Mouse (Mus musculus): Measurements from ENCODE around the gene Kcnh3. TPM values are rescaled to one million over a fixed set of nuclear protein-coding genes. Genes with fewer than 3 reads are reported as not detected.
A peak's percentile ranks its signal among the peaks of the same experiment; 100 is the strongest.

Gene Kcnh3
- polyA plus RNA-seq, 1 experiment from 2014 or later, result 0.07 TPM

- H3K36me3 ChIP-seq (ENCODE audit: control insufficient read depth, insufficient read depth, low read length), result no peaks in the 10 kb centered on the region
- H3K9ac ChIP-seq (ENCODE audit: low read length), result no peak overlapping the region
- ATAC-seq (ENCODE audit: insufficient number of reproducible peaks, low FRiP score, low TSS enrichment, low read depth) (no peak), DNase-seq (ENCODE audit: low spot score) (no peak)
- no peak overlapping the region for H3K4me3 ChIP-seq (ENCODE audit: low read depth, low read length)
- no peak overlapping the region for H3K4me2 ChIP-seq (ENCODE audit: low read depth, severe bottlenecking)
- no peak overlapping the region for H3K27ac ChIP-seq (replicated peaks; ENCODE audit: low read depth, low read length)
- H3K4me1 ChIP-seq (ENCODE audit: control insufficient read depth, insufficient read depth, low read length), result peaks cover 25% of the 10 kb centered on the region
- H3K9me3 ChIP-seq (ENCODE audit: control insufficient read depth, low read length), result no peaks in the 10 kb centered on the region
- WGBS, result 16% methylated on average over 14 of the region's 14 CpGs
- peaks cover 74% of the 10 kb centered on the region for H3K27me3 ChIP-seq (ENCODE audit: control insufficient read depth, insufficient read depth, low read length)
These were observed 1.4 kb downstream of the Kcnh3 start for GRCm38 (mm10) chr15:99226090-99226489.

DNA sequence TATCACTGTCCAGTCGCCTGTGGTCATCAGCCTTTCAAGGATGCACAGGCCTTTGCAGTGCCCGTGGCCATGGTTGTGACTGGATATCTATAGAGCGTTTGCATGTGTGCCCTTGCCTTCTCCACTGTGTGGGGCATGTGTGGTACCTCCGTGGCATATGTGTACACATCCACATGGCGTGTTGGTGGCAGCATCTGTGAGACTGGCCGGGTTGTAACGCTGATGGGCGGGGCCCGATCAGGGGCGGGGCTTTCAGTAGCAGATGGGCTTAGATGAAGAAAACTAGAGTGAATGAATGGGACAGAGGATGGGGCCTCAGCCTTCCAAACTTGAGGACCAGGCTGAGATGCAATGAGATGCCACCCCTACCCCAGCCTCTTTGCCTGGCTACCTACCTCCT, 7.3 kb downstream of the Kcnh3 start:
- no peak overlapping the region for H3K9ac ChIP-seq (ENCODE audit: low read length)
- ATAC-seq (ENCODE audit: insufficient number of reproducible peaks, low FRiP score, low TSS enrichment, low read depth), result no peak
- 67% methylated on average over 10 of the region's 10 CpGs for WGBS

GRCm38 (mm10) chr15:99233719-99234118, 9.1 kb downstream of the Kcnh3 start:
- Histone ChIP-seq H3K36me3 (ENCODE audit: control insufficient read depth, insufficient read depth, low read length) (no peaks in the 10 kb centered on the region), H3K4me3 (ENCODE audit: low read depth, low read length) (no peak overlapping the region), H3K27me3 (ENCODE audit: control insufficient read depth, insufficient read depth, low read length) (peaks cover 12% of the 10 kb centered on the region; the same call in 1 of the 2 replicates), H3K9me3 (ENCODE audit: control insufficient read depth, low read length) (no peaks in the 10 kb centered on the region), H3K4me1 (ENCODE audit: control insufficient read depth, insufficient read depth, low read length) (no peaks in the 10 kb centered on the region), H3K4me2 (ENCODE audit: low read depth, severe bottlenecking) (no peak overlapping the region), H3K27ac (replicated peaks; ENCODE audit: low read depth, low read length) (no peak overlapping the region), H3K9ac (ENCODE audit: low read length) (no peak overlapping the region)
- DNase-seq (ENCODE audit: low spot score), result no peak
- no peak for ATAC-seq (ENCODE audit: insufficient number of reproducible peaks, low FRiP score, low TSS enrichment, low read depth)
- 64% methylated on average over 17 of the region's 17 CpGs for WGBS

More for the DNA sequence above, 7.3 kb downstream of the Kcnh3 start:
- H3K27ac ChIP-seq (replicated peaks; ENCODE audit: low read depth, low read length), result no peak overlapping the region
- H3K36me3 ChIP-seq (ENCODE audit: control insufficient read depth, insufficient read depth, low read length), result no peaks in the 10 kb centered on the region
- DNase-seq (ENCODE audit: low spot score), result no peak
- no peaks in the 10 kb centered on the region for H3K4me1 ChIP-seq (ENCODE audit: control insufficient read depth, insufficient read depth, low read length)
- H3K27me3 ChIP-seq (ENCODE audit: control insufficient read depth, insufficient read depth, low read length), result peaks cover 26% of the 10 kb centered on the region
- no peak overlapping the region for H3K4me2 ChIP-seq (ENCODE audit: low read depth, severe bottlenecking)
- no peak overlapping the region for H3K4me3 ChIP-seq (ENCODE audit: low read depth, low read length)
- no peaks in the 10 kb centered on the region for H3K9me3 ChIP-seq (ENCODE audit: control insufficient read depth, low read length)

GRCm38 (mm10) chr15:99234326-99235010, 9.8 kb downstream of the Kcnh3 start:
- DNase-seq (ENCODE audit: low spot score) (no peak), ATAC-seq (ENCODE audit: insufficient number of reproducible peaks, low FRiP score, low TSS enrichment, low read depth) (no peak)
- Histone ChIP-seq H3K9me3 (ENCODE audit: control insufficient read depth, low read length) (no peaks in the 10 kb centered on the region), H3K36me3 (ENCODE audit: control insufficient read depth, insufficient read depth, low read length) (no peaks in the 10 kb centered on the region), H3K9ac (ENCODE audit: low read length) (no peak overlapping the region), H3K4me1 (ENCODE audit: control insufficient read depth, insufficient read depth, low read length) (no peaks in the 10 kb centered on the region), H3K4me2 (ENCODE audit: low read depth, severe bottlenecking) (no peak overlapping the region), H3K27ac (replicated peaks; ENCODE audit: low read depth, low read length) (no peak overlapping the region), H3K4me3 (ENCODE audit: low read depth, low read length) (no peak overlapping the region), H3K27me3 (ENCODE audit: control insufficient read depth, insufficient read depth, low read length) (peaks cover 9% of the 10 kb centered on the region; the same call in 1 of the 2 replicates)
- WGBS, result 65% methylated on average over 12 of the region's 12 CpGs

DNA sequence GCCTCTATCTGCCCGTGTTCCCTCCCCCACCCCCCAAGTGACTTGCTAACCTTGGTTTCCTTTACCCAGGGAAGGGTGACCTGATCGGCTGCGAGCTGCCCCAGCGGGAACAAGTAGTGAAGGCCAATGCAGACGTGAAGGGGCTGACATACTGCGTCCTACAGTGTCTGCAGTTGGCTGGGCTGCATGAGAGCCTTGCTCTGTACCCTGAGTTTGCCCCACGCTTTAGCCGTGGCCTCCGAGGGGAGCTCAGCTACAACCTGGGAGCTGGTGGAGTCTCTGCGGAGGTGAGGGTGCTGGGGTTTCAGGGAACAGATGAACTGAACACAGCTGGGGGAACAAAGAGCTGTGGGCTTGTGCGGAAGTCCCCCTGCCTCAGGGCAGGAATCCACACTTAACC, 13.3 kb downstream of the Kcnh3 start:
- H3K4me3 ChIP-seq (ENCODE audit: low read depth, low read length), result no peak overlapping the region
- no peak for DNase-seq (ENCODE audit: low spot score)
- no peaks in the 10 kb centered on the region for H3K27me3 ChIP-seq (ENCODE audit: control insufficient read depth, insufficient read depth, low read length)
- no peaks in the 10 kb centered on the region for H3K9me3 ChIP-seq (ENCODE audit: control insufficient read depth, low read length)
- no peak overlapping the region for H3K4me2 ChIP-seq (ENCODE audit: low read depth, severe bottlenecking)
- H3K36me3 ChIP-seq (ENCODE audit: control insufficient read depth, insufficient read depth, low read length), result no peaks in the 10 kb centered on the region; the same call in 1 of the 2 replicates
- 57% methylated on average over 11 of the region's 11 CpGs for WGBS
- no peak overlapping the region for H3K27ac ChIP-seq (replicated peaks; ENCODE audit: low read depth, low read length)
- H3K9ac ChIP-seq (ENCODE audit: low read length), result 0 out of 2 replicates have a peak overlapping the region, but pooled peaks have one; percentile 2
- no peak for ATAC-seq (ENCODE audit: insufficient number of reproducible peaks, low FRiP score, low TSS enrichment, low read depth)
- no peaks in the 10 kb centered on the region for H3K4me1 ChIP-seq (ENCODE audit: control insufficient read depth, insufficient read depth, low read length)

DNA sequence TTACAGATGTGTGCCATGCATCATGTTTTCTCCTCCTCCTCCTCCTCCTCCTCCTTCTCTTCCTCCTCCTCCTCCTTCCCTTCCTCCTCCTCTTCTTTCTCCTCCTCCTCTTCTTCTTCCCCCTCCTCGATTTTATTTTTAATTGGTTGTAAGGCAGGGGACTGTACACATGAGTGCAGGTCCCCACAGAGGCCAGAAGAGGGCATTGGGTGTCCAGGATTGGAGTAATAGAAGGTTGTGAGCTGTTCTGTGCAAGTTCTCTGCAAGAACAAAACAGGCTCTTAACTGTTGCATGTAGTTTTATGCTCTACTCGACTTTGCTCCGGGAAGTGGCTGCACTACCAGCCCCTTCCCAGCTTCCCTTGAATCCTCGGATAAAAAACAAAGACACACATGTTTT, 15.5 kb downstream of the Kcnh3 start:
- ATAC-seq (ENCODE audit: insufficient number of reproducible peaks, low FRiP score, low TSS enrichment, low read depth), result no peak
- Histone ChIP-seq H3K4me2 (ENCODE audit: low read depth, severe bottlenecking) (no peak overlapping the region), H3K27ac (replicated peaks; ENCODE audit: low read depth, low read length) (no peak overlapping the region), H3K4me1 (ENCODE audit: control insufficient read depth, insufficient read depth, low read length) (no peaks in the 10 kb centered on the region), H3K36me3 (ENCODE audit: control insufficient read depth, insufficient read depth, low read length) (peaks cover 7% of the 10 kb centered on the region; the same call in 1 of the 2 replicates), H3K9ac (ENCODE audit: low read length) (no peak overlapping the region), H3K9me3 (ENCODE audit: control insufficient read depth, low read length) (no peaks in the 10 kb centered on the region), H3K27me3 (ENCODE audit: control insufficient read depth, insufficient read depth, low read length) (no peaks in the 10 kb centered on the region), H3K4me3 (ENCODE audit: low read depth, low read length) (no peak overlapping the region)
- WGBS, result 80% methylated on average over 4 of the region's 4 CpGs
- no peak for DNase-seq (ENCODE audit: low spot score)

DNA sequence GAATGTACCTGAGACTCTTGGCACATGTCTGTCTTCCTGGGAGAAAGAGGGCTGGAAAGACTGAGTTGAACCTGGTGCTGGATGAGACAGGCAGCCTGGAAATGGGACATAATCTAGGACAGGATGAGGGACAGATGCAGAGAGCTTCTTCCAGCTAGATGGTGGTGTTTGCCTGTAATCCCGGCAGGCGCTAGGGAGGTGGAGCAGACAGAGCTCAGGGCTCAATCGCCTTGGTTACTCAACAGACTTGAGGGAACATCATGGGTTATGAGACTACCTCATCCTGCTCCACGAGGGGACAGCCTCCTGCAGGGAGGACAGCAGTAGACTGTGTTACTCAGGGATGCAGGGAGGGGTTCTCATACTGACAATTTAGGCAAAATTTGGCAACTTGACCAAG, 16.6 kb downstream of the Kcnh3 start:
- no peak overlapping the region for H3K4me3 ChIP-seq (ENCODE audit: low read depth, low read length)
- 83% methylated on average over 4 of the region's 4 CpGs for WGBS
- no peak overlapping the region for H3K9ac ChIP-seq (ENCODE audit: low read length)
- no peaks in the 10 kb centered on the region for H3K27me3 ChIP-seq (ENCODE audit: control insufficient read depth, insufficient read depth, low read length)
- H3K4me1 ChIP-seq (ENCODE audit: control insufficient read depth, insufficient read depth, low read length), result no peaks in the 10 kb centered on the region
- no peak for DNase-seq (ENCODE audit: low spot score)
- H3K4me2 ChIP-seq (ENCODE audit: low read depth, severe bottlenecking), result no peak overlapping the region
- H3K36me3 ChIP-seq (ENCODE audit: control insufficient read depth, insufficient read depth, low read length), result peaks cover 10% of the 10 kb centered on the region; the same call in 1 of the 2 replicates
- H3K27ac ChIP-seq (replicated peaks; ENCODE audit: low read depth, low read length), result no peak overlapping the region
- no peaks in the 10 kb centered on the region for H3K9me3 ChIP-seq (ENCODE audit: control insufficient read depth, low read length)
- ATAC-seq (ENCODE audit: insufficient number of reproducible peaks, low FRiP score, low TSS enrichment, low read depth), result no peak

DNA sequence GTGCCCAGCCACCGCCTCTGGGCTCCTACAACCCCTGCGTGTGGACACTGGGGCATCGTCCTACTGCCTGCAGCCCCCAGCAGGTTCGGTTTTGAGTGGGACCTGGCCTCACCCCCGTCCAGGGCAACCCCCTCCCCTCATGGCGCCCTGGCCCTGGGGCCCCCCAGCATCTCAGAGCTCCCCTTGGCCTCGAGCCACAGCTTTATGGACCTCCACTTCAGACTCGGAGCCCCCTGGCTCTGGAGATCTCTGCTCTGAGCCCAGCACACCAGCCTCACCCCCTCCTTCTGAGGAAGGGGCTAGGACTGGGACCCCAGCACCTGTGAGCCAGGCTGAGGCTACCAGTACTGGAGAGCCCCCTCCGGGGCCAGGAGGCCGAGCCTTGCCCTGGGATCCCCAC, 17.4 kb downstream of the Kcnh3 start:
- H3K27ac ChIP-seq (replicated peaks; ENCODE audit: low read depth, low read length), result no peak overlapping the region
- H3K36me3 ChIP-seq (ENCODE audit: control insufficient read depth, insufficient read depth, low read length), result peaks cover 11% of the 10 kb centered on the region; the same call in 1 of the 2 replicates
- H3K9ac ChIP-seq (ENCODE audit: low read length), result no peak overlapping the region
- H3K4me2 ChIP-seq (ENCODE audit: low read depth, severe bottlenecking), result no peak overlapping the region
- H3K4me3 ChIP-seq (ENCODE audit: low read depth, low read length), result no peak overlapping the region
- ATAC-seq (ENCODE audit: insufficient number of reproducible peaks, low FRiP score, low TSS enrichment, low read depth) (0 out of 2 replicates have a peak, but pooled peaks have one; percentile 40), DNase-seq (ENCODE audit: low spot score) (no peak)
- 92% methylated on average over 8 of the region's 10 CpGs for WGBS
- H3K9me3 ChIP-seq (ENCODE audit: control insufficient read depth, low read length), result no peaks in the 10 kb centered on the region
- H3K27me3 ChIP-seq (ENCODE audit: control insufficient read depth, insufficient read depth, low read length), result no peaks in the 10 kb centered on the region
- no peaks in the 10 kb centered on the region for H3K4me1 ChIP-seq (ENCODE audit: control insufficient read depth, insufficient read depth, low read length)
